8 mouse cellular contexts compared by ENCODE assay signal in the genomic region with DNA sequence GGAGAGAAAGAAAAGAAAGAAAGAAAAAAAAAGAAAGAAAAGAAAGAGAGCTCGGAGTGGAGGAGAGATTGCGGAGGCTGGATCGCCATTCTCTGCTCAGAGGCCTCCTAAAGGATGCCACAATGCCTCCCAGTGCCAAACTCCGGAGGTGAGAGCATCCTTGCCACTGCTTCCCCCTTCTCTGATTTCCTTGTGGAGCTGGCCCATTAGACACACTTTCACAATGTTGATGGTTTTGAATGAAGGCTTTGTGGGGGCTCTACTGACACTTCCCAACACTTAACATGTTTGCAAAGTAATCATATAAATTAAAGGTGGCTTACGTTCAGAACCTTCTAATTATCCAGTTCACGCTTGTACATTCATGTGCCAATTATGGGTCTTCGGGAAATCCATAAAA.
DNase-seq lines count a peak whose midpoint lies in the region; ATAC-seq and TF ChIP-seq lines count a peak whose summit lies in the region.
"Had no signal": no experiment of that assay in that cellular context is flagged by ENCODE, and none has a peak within 500 bp of the region (broad histone marks: within the 10 kb centered on the region; RNA-seq: fewer than 3 reads in every experiment).

No protein-coding gene starts in this region.

- no peak for TF ChIP-seq POLR2A in olfactory bulb, adult 2 months (IDR thresholded peaks at IDR 0.05; ENCODE audit: insufficient read depth, low read depth, low read length)

- WGBS in liver, embryonic 11.5 days = 9% methylated on average over 7 of the region's 7 CpGs
- WGBS in forebrain, embryonic 13.5 days = 3% methylated on average over 7 of the region's 7 CpGs
- 8% methylated on average over 7 of the region's 7 CpGs for WGBS in limb, embryonic 10.5 days
- WGBS in olfactory bulb, adult 2 months = 4% methylated on average over 7 of the region's 7 CpGs

- H3K4me1 ChIP-seq in liver, embryonic 11.5 days (replicated peaks; ENCODE audit: control insufficient read depth, insufficient read depth, low read length) = no peaks in the 10 kb centered on the region
- peaks cover 40% of the 10 kb centered on the region for H3K4me1 ChIP-seq in forebrain, embryonic 13.5 days
- H3K4me1 ChIP-seq in limb, embryonic 10.5 days = peaks cover 31% of the 10 kb centered on the region
- peaks cover 4% of the 10 kb centered on the region; the same call in 1 of the 2 replicates for H3K4me1 ChIP-seq in olfactory bulb, adult 2 months (ENCODE audit: control insufficient read depth, insufficient read depth, low read length)

- no peak for TF ChIP-seq CTCF in olfactory bulb, adult 2 months (IDR thresholded peaks at IDR 0.05; ENCODE audit: insufficient read depth, low read depth, low read length)

- H3K27me3 ChIP-seq in liver, embryonic 11.5 days (replicated peaks; ENCODE audit: control insufficient read depth, insufficient read depth, low read length) = peaks cover 66% of the 10 kb centered on the region
- H3K27me3 ChIP-seq in forebrain, embryonic 13.5 days = 0 out of 2 replicates have a peak, but pooled peaks cover 8% of the 10 kb centered on the region
- H3K27me3 ChIP-seq in limb, embryonic 10.5 days (ENCODE audit: low read depth, poor library complexity, severe bottlenecking) = peaks cover 71% of the 10 kb centered on the region

- ATAC-seq in liver, embryonic 11.5 days (replicated peaks; ENCODE audit: low FRiP score) = no peak
- no peak for ATAC-seq in forebrain, embryonic 13.5 days
- ATAC-seq: inflammation-experienced regulatory T-cells, adult 6 months had no signal

- H3K4me3 ChIP-seq in liver, embryonic 11.5 days (ENCODE audit: low read depth, low read length) = peak overlapping the region; percentile 56; the same call in 1 of the 2 replicates
- peak overlapping the region; percentile 79 for H3K4me3 ChIP-seq in forebrain, embryonic 13.5 days
- peak overlapping the region; percentile 72 for H3K4me3 ChIP-seq in limb, embryonic 10.5 days
- H3K4me3 ChIP-seq in olfactory bulb, adult 2 months (ENCODE audit: insufficient read depth, low read depth, low read length) = peak overlapping the region; percentile 71

- H3K36me3 ChIP-seq in liver, embryonic 11.5 days (ENCODE audit: control insufficient read depth, insufficient read depth, low read length) = no peaks in the 10 kb centered on the region
- H3K36me3 ChIP-seq in forebrain, embryonic 13.5 days (ENCODE audit: poor library complexity, severe bottlenecking) = peaks cover under 1% of the 10 kb centered on the region; the same call in 1 of the 2 replicates
- H3K36me3 ChIP-seq in limb, embryonic 10.5 days = no peaks in the 10 kb centered on the region

- peak overlapping the region; percentile 66 for H3K4me2 ChIP-seq in liver, embryonic 11.5 days
- H3K4me2 ChIP-seq in forebrain, embryonic 13.5 days = peak overlapping the region; percentile 83

- no peak overlapping the region for H3K9ac ChIP-seq in liver, embryonic 11.5 days (ENCODE audit: low read depth, low read length)
- peak overlapping the region; percentile 91 for H3K9ac ChIP-seq in forebrain, embryonic 13.5 days

- no peaks in the 10 kb centered on the region for H3K9me3 ChIP-seq in liver, embryonic 11.5 days (ENCODE audit: control insufficient read depth, low read length)
- no peaks in the 10 kb centered on the region for H3K9me3 ChIP-seq in forebrain, embryonic 13.5 days (replicated peaks)
- no peaks in the 10 kb centered on the region for H3K9me3 ChIP-seq in limb, embryonic 10.5 days (replicated peaks)

- no peak overlapping the region for H3K27ac ChIP-seq in liver, embryonic 11.5 days (ENCODE audit: low read depth, low read length)
- H3K27ac ChIP-seq in forebrain, embryonic 13.5 days = peak overlapping the region; percentile 92; the same call in 1 of the 2 replicates
- peak overlapping the region; percentile 80 for H3K27ac ChIP-seq in limb, embryonic 10.5 days
- H3K27ac ChIP-seq in olfactory bulb, adult 2 months (ENCODE audit: insufficient read depth, low read depth, low read length) = 0 out of 2 replicates have a peak overlapping the region, but pooled peaks have one; percentile 45

- no peak for DNase-seq in liver, embryonic 11.5 days (ENCODE audit: low spot score)
- DNase-seq in liver = no peak
- no peak for DNase-seq in limb, embryonic 10.5 days (ENCODE audit: low spot score)
- DNase-seq in urinary bladder, adult 18-20 months (ENCODE audit: low spot score in 2 of 2) = no peak
- DNase-seq in ovary, postnatal 10 days (ENCODE audit: low spot score) = no peak
